Mouse (Mus musculus) stomach, embryonic 14.5 days (tissue): ENCODE data around the gene Atg9a. TPM values are rescaled to one million over a fixed set of nuclear protein-coding genes. Genes with fewer than 3 reads are reported as not detected.

Experiments
- ATAC-seq: fragments of 200-750 bp; cut with Nextera tagmentation; 2 replicates; pipeline ENCODE4 v1.8.0; 2017; ENCODE audit warnings: low read depth, moderate TSS enrichment; ENCODE audit not compliant: insufficient number of reproducible peaks, insufficient read depth, low FRiP score
- H3K27ac ChIP-seq: fragments of 300-500 bp; sonication (generic); 2 replicates; pipeline ENCODE4 v1.5.1; 2014; ENCODE audit warnings: mild to moderate bottlenecking, low read length, moderate library complexity, mixed read lengths
- H3K27me3 ChIP-seq: fragments of 300-500 bp; sonication (generic); 2 replicates; pipeline ENCODE4 v1.6.1; 2014; ENCODE audit warnings: low read length, control low read depth, mixed read lengths; ENCODE audit not compliant: control insufficient read depth, insufficient read depth
- H3K36me3 ChIP-seq: fragments of 300-500 bp; sonication (generic); 2 replicates; pipeline ENCODE4 v1.6.1; 2014; ENCODE audit warnings: mild to moderate bottlenecking, control low read depth, low read length, moderate library complexity, mixed read lengths; ENCODE audit not compliant: control insufficient read depth, insufficient read depth
- H3K4me1 ChIP-seq: fragments of 300-500 bp; sonication (generic); 2 replicates; pipeline ENCODE4 v1.6.1; 2014; ENCODE audit warnings: low read length, control low read depth, mixed read lengths; ENCODE audit not compliant: control insufficient read depth, insufficient read depth
- H3K4me2 ChIP-seq: fragments of 300-500 bp; sonication (generic); replicated peaks from 2 replicates; pipeline ENCODE4 v1.6.1; 2014; ENCODE audit warnings: low read depth, low read length, control low read depth
- H3K4me3 ChIP-seq: fragments of 300-500 bp; sonication (generic); 2 replicates; pipeline ENCODE4 v1.5.1; 2014; ENCODE audit warnings: low read depth, low read length, control low read depth
- H3K9ac ChIP-seq: fragments of 300-500 bp; sonication (generic); replicated peaks from 2 replicates; pipeline ENCODE4 v1.6.1; 2014; ENCODE audit warnings: low read depth, mild to moderate bottlenecking, control low read depth, low read length, moderate library complexity, mixed read lengths
- H3K9me3 ChIP-seq: fragments of 300-500 bp; sonication (generic); 2 replicates; pipeline ENCODE4 v1.6.1; 2016; ENCODE audit warnings: low read depth, low read length, control low read depth; ENCODE audit not compliant: control insufficient read depth
- WGBS: fragments of 180-500 bp; shearing (Covaris S2); extraction: QIAGEN DNeasy Blood & Tissue Kit; methylation state at CpG from one replicate; pipeline ENCODE4 v1.1.7; 2014; 5-methylcytosine and 5-hydroxymethylcytosine counted together
- microRNA-seq: library from miRNA; unstranded; fragments of <30 nt; microRNA quantifications from one replicate; pipeline ENCODE4, GENCODE M21; 2016
- polyA plus RNA-seq: library from polyadenylated mRNA; unstranded; fragments of >200 nt; fragmentation: Nextera tagmentation; extraction: Ambion mirVana; gene quantifications from 2 replicates; pipeline ENCODE4 v1.2.1, GENCODE M21; 2014

The Atg9a gene
- polyA plus RNA-seq, 1 experiment from 2014 or later = 23.2 TPM

DNA sequence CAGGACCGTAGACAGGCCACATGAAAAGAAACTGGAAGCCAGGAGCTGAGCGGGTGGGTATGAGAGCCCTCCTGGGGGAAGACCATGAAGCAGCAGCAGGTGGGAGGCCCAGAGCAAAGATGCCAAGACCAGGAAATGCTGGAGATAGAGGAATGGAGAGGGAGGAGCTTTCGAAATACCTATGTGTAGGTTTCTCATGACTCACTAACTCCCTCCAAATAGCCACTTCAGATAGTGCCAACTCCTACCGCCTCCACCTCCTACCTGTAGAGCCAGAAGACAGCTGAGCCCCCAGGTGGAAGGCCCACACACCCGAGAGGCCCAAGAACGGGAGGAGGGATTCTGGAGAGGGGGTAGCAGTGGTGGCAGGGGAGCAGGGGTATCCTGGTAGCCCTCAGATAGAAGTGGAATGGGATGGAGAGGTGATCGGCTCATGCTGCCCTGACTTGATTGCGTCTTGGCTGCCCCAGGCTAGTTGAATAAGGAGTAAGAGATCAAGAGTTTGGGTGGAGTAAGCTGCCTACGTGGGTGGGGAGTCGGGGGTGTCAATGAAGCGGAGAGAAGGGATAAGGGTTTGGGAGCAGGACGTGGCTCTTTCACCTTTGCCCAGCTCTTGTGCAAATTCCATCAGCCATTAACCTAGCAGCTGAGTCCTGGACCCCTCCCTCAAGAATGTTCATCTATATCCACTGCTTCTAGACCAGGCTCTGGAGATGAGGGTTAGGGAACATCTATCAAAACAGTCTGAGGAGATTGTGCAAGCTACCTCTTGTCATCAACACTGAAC lies 58.4 kb downstream of the Atg9a start, which contains the start of gene Slc23a3:
Gene Slc23a3 (minus strand): TSS at position 470 of the 787 bp plus-strand sequence.
- no peaks in the 10 kb centered on the region for H3K9me3 ChIP-seq
- no peak within 1 kb of the TSS for H3K4me2 ChIP-seq
- H3K9ac ChIP-seq = no peak within 1 kb of the TSS
- 49% methylated on average over 12 of the region's 12 CpGs for WGBS
- H3K36me3 ChIP-seq = peaks cover 24% of the 10 kb centered on the region; the same call in 1 of the 2 replicates
- H3K4me1 ChIP-seq = no peaks in the 10 kb centered on the region
- ATAC-seq = no peak; the same call in 1 of the 2 replicates
- H3K4me3 ChIP-seq = no peak within 1 kb of the TSS
- no peak within 1 kb of the TSS for H3K27ac ChIP-seq
- H3K27me3 ChIP-seq = no peaks in the 10 kb centered on the region

Small RNA genes lying within 50 kb of the gene (microRNA-seq; reads per million reads assigned to microRNA genes)
- not detected for gene Gm27943

Other genes starting within 250 kb of the Atg9a start
- gene Ihh, start 240.5 kb downstream of the Atg9a start, polyA plus RNA-seq = 29.2 and 30.2 TPM in 2 replicates
- gene Nhej1, start 67.0 kb downstream of the Atg9a start, polyA plus RNA-seq = 7.2 and 9.7 TPM in 2 replicates
- gene Slc23a3, start 58.3 kb downstream of the Atg9a start, polyA plus RNA-seq = 0.42 and 0.91 TPM in 2 replicates
- 37.1 and 40.5 TPM in 2 replicates for gene Cnppd1, start 49.5 kb downstream of the Atg9a start, polyA plus RNA-seq
- 47.7 and 51.8 TPM in 2 replicates for gene Retreg2, start 49.4 kb downstream of the Atg9a start, polyA plus RNA-seq
- gene Zfand2b, start 23.6 kb downstream of the Atg9a start, polyA plus RNA-seq = 41.0 and 43.4 TPM in 2 replicates
- 12.9 and 19.4 TPM in 2 replicates for gene Abcb6, start 11.8 kb downstream of the Atg9a start, polyA plus RNA-seq
- 22.1 and 23.0 TPM in 2 replicates for gene Ankzf1, start within 50 bp of the Atg9a start, polyA plus RNA-seq
- 22.4 and 29.6 TPM in 2 replicates for gene Glb1l, start 18.6 kb upstream of the Atg9a start, polyA plus RNA-seq
- 123 TPM in 2 replicates for gene Stk16, start 18.6 kb upstream of the Atg9a start, polyA plus RNA-seq
- 59.9 and 69.1 TPM in 2 replicates for gene Tuba4a, start 27.7 kb upstream of the Atg9a start, polyA plus RNA-seq
- not detected in 2 replicates for gene A630095N17Rik, start 39.9 kb upstream of the Atg9a start, polyA plus RNA-seq
- gene Dnajb2, start 44.2 kb upstream of the Atg9a start, polyA plus RNA-seq = 14.3 and 14.4 TPM in 2 replicates
- 2.4 and 2.9 TPM in 2 replicates for gene Ptprn, start 72.3 kb upstream of the Atg9a start, polyA plus RNA-seq
- gene Resp18, start 86.2 kb upstream of the Atg9a start, polyA plus RNA-seq = 8.1 and 9.8 TPM in 2 replicates
- gene Dnpep, start 125.8 kb upstream of the Atg9a start, polyA plus RNA-seq = 126 and 127 TPM in 2 replicates
- 43.7 and 51.0 TPM in 2 replicates for gene Des, start 168.1 kb upstream of the Atg9a start, polyA plus RNA-seq
- gene Speg, start 183.1 kb upstream of the Atg9a start, polyA plus RNA-seq = 53.8 and 54.9 TPM in 2 replicates
- gene Gmppa, start 243.7 kb upstream of the Atg9a start, polyA plus RNA-seq = 75.2 and 84.5 TPM in 2 replicates